Mouse (Mus musculus): ENCODE results near the gene Pde4a. TPM values are rescaled to one million over a fixed set of nuclear protein-coding genes. Genes with fewer than 3 reads are reported as not detected.

Pde4a gene
- total RNA-seq, 2 experiments from 2014 or later, result 22.1 to 23.2 TPM

DNA sequence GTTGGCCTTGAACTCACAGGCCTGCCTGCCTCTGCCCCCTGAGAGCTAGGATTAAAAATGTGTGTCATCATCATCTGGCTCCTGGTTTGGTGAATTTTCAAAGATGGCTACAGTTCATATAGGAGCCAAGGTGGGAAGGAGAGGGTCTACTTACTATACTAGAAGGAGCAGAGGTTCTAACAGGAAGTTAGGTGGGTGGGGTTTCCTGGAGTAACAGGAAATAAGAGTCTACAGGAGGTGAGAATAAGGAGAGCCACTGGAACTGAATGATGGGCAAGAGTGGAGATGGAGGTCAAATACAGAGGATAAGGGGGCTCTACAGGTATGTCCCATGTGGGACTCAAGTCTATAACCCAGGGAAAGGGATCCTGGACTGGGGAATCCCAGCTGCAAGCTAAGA lies 17.1 kb upstream of the Pde4a start:
- no peak for DNase-seq

DNA sequence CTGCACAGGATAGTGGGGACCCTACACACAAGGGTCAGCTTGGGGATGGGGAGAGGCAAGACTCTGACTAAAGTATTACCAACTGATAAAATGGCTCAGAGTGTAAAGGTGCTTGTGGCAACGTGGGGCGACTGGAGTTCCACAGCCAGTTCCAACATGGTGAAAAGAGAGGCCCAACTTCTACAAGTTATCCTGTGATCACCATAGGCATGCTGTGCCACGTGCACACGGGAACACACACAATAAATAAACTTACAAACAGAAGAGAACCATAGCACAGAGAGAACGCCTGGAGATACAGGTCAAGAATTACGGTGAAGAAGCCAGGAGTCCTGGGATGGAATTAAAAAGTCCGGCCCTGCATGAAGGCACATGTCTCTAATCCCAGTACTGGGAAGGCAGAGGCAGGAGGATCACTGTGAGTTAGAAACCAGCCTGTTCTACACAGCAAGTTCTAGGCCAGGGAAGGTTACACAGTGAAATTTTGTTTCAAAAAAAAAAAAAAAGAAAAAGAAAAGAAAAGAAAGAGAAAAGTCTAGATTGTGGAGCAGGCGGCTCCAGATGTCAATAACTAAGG lies 16.3 kb upstream of the Pde4a start:
- no peak for DNase-seq

DNA sequence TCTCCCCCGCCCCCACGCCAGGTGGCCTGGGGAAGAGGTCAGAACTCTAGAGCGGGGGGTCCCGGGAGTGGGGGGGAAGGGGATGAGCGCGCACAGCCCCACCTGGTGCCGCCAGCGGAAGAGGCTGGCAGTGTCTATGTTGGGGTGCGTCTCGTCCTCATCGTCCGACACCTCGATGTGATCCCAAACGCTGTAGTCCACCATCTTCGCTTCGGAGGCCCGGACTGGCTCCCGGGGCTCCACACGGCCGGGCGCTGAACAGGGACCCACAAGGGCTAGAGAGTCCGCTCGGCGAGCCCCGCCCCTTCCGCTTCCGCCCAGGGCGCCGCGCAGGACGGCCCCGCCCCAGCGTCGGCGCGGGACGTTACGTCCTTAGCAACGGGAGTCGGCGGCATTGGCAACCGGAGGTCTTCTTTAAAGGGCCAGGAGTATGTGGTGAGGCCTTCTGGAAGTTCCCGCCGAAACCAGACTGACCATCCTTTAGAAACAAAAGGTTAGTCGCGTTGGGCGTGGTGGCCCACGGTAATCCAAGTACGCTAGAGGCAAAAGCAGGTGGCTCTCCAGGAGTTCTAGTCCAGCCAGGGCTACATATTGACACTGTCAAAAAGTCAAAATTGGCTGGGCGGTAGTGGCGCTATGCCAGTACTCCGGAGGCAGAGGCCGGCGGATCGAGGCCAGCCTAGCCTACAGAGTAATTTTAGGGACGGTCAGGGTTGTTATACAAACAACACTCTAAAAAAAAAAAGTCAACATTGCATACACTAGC lies 15.7 kb upstream of the Pde4a start, which contains the start of gene Cdc37:
Gene Cdc37, minus strand, starts transcription at position 329 of the 766 bp plus-strand sequence.
- peak; percentile 94 for DNase-seq

DNA sequence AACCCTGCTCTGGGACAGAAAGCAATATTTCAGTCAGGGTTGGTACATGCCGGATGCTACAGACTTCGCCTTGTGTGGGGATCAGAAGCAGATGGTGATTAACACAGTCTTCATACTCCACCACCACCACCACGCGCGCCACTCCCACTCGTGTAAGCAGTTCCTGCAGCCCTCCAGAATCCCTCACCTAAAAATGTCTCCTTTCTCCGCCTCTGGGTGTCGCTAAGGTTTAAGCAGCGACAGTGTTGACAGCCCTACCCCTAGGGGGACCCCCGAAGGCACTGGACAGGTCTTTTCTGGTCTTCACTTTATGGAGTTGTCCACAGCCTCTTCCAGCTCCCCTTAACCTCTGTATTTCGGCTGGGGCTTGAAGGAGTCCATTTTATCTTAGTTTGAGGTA lies 12.8 kb upstream of the Pde4a start:
- DNase-seq, result no peak

DNA sequence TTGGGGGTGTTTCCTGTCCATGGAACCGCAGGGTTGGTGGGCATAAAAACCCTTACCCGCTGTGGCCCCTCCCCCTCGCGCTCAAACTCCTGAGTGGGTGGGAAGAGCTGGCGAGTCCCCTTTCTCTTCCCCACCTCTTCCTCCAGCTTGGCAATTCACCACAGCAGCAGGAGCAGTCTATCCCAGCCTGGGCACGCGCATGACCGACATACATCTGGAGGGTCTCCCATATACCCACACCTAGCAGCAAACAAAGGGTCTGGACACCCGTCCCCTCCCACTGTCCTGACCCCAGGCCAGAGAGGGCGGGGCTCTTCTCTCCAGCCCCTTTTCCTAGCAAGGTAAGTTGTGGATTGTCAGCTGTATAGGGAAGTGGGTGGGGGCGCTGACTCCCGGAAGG lies 12.2 kb upstream of the Pde4a start:
- DNase-seq, result no peak

DNA sequence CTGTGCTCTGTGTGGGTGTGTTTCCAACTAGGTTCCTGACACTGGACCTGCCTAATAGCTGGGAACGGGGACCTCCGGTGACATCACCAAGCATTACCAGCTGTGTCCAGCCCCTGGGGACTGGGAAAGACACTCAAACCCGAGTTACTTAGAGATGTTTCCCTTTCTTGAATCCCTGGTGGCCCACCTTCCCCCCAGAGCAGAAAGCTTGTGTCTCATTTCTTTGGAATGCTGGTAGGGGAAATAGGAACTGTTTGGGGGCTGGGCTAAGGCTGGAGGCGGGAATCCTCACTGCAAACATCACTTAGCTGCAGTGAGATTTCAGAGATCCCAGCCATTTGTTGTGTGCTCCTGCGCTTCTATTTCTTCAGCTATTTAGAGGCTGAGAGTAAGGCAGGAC lies 11.7 kb upstream of the Pde4a start:
- DNase-seq, result no peak

DNA sequence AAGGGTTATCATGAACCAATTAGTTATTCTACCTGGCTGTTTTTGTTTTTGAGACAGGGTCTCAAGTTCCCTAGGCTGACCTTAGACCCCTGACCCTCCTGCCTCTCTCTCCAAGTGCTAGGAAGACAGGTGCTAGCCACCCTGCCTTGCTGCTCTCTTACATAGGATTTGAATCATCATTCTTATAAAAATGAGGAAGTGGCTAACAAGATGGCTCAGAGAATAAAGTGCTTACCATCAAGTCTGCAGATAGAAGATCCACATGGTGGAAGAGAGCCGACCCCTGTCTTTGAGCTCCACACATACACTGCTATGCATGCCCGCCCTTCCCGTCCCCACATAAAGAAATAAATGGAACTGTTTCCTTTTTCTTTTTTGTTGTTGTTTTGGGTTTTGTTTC lies 10.7 kb upstream of the Pde4a start:
- no peak for DNase-seq

DNA sequence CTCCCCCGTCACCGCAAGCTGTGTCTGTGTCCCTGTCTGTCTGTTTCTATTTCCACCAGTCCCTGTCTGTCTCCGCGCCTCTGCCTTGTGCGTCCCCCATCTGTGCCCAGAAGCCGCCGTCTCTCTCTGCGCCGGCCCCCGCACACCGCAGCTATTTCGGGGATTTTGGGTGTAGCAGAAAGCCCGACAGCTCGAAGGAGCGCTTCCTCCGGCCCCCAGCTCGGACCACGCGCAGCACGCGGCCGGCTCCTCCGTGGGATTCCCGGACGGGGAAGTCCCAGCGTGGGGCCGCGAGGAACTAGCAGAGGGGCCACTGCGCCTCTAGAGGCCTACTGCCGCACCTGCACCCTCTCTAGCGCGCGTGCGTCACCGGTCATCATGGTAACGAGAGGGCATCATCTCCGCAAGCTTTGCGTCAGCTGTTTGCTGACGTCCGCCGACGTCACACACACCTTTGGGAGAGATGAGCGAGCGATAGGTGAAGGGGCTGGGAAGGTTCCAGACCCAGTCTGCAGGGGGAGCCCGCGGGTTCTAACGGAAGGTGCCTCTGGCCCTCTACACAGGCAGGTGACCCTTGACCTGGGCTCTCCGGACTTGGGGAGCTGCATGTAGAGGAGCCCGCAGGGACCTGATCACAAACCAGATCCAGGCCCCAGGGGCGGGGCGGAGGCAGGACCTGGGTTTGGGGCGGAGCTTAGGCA lies 4.2 kb upstream of the Pde4a start:
- peak; percentile 84 for DNase-seq

DNA sequence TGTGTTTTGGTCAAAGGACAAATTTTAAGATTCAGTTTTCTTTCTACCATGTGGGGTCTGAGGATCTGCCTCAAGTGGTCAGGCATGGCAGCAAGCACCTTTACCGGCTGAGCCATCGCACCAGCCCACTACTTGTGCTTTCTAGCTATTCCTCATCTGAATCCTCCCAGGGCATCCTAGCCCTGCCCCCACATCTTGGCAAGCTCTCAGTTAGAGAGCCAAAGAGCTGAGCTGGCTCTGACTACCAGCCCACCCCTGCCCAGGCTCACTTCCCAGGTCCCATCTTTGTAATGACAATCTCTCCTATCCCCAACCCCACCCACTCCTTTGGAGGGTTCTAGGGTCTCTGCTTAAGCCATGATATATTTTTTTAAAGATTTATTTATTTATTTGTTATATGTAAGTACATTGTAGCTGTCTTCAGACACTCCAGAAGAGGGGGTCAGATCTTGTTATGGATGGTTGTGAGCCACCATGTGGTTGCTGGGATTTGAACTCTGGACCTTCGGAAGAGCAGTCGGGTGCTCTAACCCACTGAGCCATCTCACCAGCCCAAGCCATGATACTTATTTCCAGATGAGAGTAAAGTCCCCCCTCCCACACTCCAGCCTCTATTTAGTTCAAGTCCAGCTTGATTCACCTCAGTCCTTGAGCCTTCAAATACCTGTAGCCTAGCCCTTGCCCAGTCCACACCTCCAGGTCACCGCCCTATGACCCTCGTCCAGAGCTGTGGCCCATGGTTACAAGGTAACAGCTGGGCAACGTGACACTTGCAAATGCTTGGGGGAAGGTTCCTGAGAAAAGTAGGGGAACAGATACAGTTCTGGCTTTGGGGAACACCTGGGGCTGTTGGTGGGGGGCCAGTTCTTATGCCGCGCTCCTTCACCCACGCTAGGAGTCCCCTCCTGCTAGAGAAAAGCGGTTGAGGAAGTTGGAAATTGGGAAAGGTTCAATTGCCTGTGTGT lies 2.1 kb upstream of the Pde4a start:
- no peak for DNase-seq

DNA sequence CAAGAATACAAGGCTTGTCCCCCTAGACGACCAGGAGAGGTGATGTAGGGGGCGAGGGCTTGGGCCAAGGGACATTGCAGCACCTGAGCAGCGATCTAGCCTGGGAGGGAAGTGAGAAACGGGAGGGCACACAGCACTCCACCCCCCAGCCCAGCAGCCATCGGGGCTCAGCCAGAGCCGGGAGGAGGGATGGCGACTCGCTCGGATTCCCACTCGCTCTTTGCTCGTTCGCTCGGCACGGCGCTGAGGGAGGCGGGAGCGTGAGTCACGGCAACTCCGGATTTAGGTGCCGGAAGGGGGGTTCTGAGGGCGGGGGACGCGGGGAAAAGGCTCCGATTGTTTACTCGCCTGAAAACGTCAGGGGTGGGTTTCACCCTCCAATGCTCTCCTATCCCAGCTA lies 1.4 kb upstream of the Pde4a start:
- no peak for DNase-seq

DNA sequence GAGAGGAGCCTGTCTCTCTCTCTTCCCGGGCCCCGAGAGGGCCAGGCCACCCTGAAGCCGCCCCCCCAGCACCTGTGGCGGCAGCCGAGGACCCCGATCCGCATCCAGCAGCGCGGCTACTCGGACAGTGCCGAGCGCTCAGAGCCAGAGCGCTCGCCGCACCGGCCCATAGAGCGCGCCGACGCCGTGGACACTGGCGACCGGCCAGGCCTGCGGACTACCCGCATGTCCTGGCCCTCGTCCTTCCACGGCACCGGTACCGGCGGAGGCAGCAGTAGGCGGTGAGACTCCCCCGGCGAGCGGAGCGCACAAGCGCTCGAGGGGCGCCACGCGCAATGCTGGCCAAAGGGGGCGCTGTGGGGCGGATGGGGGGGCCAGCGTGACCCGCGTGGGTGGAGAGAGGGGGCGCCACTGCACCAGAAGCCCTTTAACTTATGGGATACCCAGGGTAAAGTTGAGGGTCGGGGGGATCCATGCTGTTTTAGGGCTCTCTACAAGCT lies 488 bp downstream of the Pde4a start:
- DNase-seq, result peak; percentile 73

DNA sequence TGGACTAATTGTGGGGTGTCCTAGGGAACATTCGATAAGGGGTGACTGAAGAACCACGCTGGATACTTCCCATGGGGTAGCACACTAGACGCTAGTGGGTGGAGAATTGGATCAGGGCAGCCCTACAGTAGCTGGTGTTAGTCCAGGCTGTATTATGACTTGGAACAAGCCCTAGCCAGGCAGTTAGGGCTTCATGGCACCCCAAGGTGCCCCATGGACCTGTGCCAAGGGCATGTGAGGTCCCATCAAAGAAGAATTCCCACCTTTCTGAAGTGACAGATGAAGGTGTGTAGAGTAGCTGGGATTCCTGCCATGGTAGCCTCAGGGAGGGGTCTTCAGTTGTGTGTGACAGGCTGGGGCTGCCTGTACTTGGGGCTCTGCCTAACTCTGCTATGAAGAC lies 1.0 kb downstream of the Pde4a start:
- DNase-seq, result no peak

DNA sequence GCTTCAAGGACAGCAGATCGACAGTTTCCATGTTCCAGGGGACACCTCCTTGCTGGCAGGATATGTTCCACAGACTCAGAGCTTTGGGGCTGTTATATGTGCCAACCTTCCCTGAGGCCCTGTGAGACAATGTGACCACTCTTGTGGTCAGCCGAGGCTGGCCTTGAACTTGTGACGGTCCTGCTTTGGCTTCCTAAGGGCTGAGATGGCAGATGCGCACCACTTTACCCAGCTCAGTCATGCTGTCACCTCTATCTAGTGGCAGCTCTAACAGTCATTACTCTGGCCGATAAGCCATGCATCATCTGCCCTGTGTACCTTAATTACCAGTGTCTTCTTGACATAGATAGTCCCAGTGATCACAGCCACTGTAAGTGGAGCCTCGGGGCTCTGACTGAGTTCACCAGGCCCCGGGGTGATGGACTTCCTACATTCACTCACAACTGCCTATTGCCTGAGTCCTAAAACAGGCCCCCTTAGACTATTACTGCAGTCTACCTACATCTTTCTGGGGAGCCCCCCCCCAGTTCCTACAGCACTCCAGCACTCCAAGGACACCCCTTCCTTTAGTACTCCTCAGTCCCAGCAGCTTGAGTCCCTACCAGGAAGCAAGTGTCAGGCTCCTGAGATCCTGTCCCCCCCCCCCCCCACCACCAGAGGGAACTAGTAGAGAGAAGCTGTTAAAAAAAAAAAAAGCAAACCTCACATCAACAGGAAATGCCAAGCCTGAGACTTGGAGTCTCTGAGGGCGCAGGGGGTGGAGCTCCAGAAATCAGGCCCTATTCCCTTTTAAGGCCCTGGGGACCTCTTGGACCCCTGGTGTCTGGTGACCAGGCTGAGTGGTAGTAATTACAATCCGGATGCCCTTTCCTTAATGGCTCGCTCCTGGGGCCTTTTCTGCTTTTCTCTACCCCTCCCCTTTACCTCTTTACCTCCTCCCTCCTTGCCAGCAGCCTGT lies 1.9 kb downstream of the Pde4a start:
- DNase-seq, result no peak

DNA sequence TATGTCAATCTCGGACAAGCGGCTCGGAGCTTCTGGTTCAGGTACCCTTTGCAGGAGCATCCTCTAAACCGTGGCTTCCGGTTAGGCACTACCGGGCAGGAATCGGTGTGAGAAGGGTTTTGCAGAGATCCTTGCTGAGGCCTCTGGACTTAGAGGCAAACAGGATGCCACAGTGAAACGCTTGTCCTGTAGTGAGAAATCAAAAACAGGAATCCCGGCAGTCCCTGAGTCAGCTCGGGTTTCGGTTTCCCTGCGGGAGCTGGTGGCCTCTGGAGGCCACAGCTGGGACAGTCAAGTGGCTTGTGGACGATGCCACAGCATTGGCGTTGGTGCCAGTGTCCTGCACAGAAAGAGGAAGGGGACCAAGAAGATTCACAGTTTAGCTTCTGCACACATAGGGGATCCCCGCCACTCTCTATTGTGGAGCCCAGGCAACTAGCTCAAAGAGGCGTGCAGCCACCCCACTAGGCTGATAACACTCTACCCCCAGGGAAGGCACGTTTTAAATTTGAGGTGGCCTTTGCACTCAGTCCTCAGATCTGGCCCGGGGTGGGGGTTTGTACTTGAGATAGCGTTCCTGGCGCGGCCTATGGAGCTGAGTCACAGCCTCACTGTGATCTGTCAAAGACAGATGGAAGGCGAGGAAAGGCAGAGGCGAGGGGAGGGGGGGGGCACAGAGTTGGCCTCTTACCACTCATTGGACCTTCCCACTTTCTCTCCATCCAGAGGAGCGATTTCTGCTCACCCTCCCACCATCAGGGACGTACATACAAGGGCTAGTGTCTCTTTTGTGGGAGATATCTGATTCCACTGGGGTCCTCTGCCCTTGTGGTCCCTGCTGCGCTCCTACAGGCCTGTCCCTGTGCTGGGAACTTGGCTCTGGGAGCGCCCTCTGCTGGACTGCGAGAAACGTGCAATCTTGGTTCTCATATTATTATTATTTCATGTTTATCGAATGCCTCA lies 2.9 kb downstream of the Pde4a start:
- DNase-seq, result peak; percentile 81

DNA sequence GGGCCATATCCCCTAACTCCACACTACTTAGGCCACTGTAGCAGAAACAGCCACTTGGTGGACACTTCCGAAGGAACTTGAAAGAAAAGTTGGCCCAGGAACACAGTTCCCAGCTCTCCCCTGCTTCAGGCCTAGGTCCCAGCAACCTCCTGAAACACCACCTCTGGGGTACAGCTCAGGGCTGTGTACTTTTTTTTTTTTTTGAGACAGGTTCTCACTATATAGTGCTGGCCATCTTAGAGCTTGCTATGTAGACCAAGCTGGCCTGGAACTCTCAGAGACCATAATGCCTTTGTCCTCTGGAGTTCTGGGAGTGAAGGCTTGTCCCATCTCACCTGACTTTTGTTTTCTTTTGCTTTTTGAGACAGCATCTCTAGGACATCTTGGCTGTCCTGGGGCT lies 3.6 kb downstream of the Pde4a start:
- no peak for DNase-seq

DNA sequence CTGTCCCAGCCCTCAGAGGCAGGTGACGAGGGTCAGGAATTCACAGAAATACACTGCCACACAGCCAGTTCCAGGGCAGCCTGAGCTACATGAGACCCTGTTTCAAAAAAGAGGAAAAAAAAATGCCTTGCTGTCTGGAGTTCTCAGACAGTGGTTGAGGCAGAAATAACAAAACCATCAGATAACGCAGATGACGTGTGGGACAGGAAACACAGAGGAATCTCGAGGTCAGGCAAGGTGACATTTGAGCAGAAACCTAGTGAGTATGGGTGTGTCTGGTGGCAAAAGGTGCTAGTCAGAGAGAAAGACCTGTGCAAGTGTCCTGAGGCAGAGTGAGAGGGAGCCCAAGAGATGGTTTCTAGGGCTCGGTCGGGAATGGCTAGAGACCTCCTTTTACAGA lies 6.8 kb downstream of the Pde4a start:
- DNase-seq, result no peak

DNA sequence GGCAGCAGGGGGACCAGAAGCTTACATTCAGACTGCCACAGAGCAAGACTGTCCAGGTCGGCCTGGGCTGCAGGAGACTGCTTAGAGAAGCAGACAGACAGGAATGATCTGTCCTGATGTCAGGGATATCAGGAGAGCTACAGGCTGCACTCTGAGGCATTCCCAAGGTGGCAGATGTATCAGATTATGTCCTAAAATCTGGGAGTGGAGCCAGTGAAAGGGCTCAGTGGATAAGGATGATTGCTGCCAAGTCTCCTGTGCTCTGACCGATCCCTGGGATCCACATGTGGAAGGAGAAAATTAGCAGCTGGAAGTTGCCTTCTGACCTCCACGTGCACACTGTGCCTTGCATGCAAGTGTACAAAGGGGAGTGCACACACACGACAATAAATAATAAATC lies 14.9 kb downstream of the Pde4a start:
- no peak for DNase-seq

DNA sequence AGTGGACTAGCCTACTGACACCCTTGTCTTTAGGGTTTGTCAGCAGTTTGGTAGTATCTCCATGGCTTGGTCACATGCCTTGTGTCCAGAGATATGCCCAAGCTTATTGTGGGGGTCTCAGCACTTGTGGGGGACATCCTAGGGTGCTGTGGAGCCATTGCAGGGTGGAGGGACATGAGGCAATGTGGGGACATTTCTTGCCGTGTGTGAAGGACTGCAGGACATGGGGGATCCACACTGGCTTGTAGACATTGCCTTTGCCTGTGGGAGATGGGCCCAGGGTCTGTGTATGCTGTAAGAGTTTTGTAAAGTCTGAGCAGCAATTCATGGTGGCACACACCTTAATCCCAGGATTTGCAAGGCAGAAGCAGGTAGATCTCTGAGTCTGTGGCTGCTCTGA lies 15.3 kb downstream of the Pde4a start:
- DNase-seq, result no peak

DNA sequence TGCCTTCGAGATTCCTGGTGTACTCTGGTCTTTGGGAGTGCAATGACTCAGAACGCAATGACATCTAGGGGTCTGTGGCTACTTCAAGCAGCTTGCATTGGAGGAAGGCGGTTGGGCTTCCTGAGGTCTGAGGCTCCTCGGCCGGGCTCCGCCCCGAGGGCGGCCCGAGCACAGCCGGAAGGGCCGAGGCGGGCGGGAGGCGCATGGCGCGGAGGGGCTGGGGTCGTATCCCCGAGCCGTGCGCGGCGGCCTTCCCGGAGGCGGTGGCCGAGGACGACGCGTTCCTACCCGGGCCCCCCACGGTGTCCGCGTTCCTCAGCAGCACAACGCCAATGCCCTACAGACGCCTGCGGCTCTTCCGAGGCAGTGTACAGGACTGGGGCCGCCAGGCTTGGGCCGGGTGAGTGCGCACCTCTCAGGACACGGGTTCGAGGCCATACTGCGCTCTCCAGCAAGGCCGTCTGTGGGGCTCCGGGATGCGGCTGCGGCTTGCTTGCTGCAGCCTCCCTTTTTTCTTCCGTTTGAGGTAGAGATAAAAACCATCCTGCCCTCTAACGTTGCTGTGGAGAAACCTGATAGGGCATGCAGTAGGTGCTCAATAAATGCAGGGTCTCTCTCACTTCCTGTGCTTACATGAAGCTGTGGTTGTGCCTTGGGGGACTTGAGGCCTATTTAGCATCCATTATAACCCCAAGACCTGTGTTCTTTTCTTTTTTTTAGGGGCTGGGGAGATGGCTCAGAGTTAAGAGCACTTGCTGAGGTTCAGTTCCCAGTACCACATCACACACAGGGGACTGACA lies 16.1 kb downstream of the Pde4a start:
- DNase-seq, result peak; percentile 52
